Mouse (Mus musculus) adrenal gland, adult 18-20 months (tissue): ENCODE results near the gene Cenpq. TPM values are rescaled to one million over a fixed set of nuclear protein-coding genes. Genes with fewer than 3 reads are reported as not detected.

Experiments used
- total RNA-seq, 2 experiments: library from RNA; stranded (reverse); gene quantifications; 1 replicate in 1 of 2; 2 replicates in 1 of 2; pipeline ENCODE4 v1.2.3; 2021

Cenpq gene
- total RNA-seq, 2 experiments from 2014 or later = 5.9 to 8.1 TPM

Other genes with a start within 250 kb of the Cenpq start
- not detected for gene Esp1, start 207.9 kb downstream of the Cenpq start, total RNA-seq
- gene Crisp2, start 128.0 kb downstream of the Cenpq start, total RNA-seq = not detected
- not detected for gene Rhag, start 123.9 kb downstream of the Cenpq start, total RNA-seq
- 1 to 10 TPM in 1 of 2 experiments, under 1 TPM in 1; 0.90 to 1.2 TPM for gene 9130008F23Rik, start 54.5 kb downstream of the Cenpq start, total RNA-seq
- gene Glyatl3, start 20.7 kb downstream of the Cenpq start, total RNA-seq = not detected
- 100 to 1,000 TPM; 148 to 173 TPM for gene Mut, start 362 bp downstream of the Cenpq start, total RNA-seq